Mouse (Mus musculus) myocyte (in vitro differentiated cells): ENCODE measurements around the gene Ankrd39.

ENCODE experiments used
- MYOG ChIP-seq, 3 experiments: IDR thresholded peaks; one replicate each; pipeline ENCODE4 v1.6.1; 2011; ENCODE audit warnings: control low read depth in 2 of 3, low read depth in 2 of 3, mild to moderate bottlenecking in 2 of 3; ENCODE audit not compliant: insufficient read length in 2 of 3, control insufficient read depth in 1 of 3, insufficient read depth in 1 of 3
- POLR2A ChIP-seq: IDR thresholded peaks from one replicate; pipeline ENCODE4 v1.6.1; 2011; ENCODE audit warnings: low read depth, mild to moderate bottlenecking, control low read depth, moderate library complexity; ENCODE audit not compliant: insufficient read length
- SRF ChIP-seq: IDR thresholded peaks from one replicate; pipeline ENCODE4 v1.6.1; 2011; ENCODE audit warnings: low read depth; ENCODE audit not compliant: control insufficient read depth, insufficient read length

DNA sequence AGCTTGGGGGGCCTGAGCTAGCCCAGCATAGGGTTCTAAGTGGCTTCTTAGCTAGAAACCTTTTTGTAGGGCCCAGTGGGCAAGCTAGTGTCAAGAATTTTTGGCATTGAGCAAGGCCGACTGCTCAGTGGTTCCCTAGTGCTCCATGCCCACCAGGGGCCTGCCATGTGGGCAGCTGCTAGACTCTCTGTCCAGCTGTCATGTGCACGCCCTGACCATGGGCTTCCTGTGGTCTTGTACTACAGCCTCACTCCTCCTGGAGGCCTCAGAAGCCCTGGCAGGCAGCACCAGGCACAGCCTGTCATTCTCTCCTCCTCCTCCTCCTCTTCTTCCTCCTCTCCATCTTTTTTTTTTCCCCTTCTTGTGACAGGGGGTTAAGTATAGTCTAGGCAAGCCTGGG, 49.9 kb downstream of the Ankrd39 start:
- TF ChIP-seq MYOG (IDR thresholded peaks at IDR 0.05; ENCODE audit: control insufficient read depth in 1 of 3, insufficient read depth in 1 of 3, insufficient read length in 2 of 3, low read depth in 2 of 3), result peak; percentile 93 to 99 (median 99)
- no peak for TF ChIP-seq SRF
- no peak for TF ChIP-seq POLR2A
